Mouse (Mus musculus): ENCODE results near the gene Gm21987. TPM values are rescaled to one million over a fixed set of nuclear protein-coding genes. Genes with fewer than 3 reads are reported as not detected.

Gene Gm21987
- 4.2 TPM in 1 of 2 replicates, not detected in the other for polyA plus RNA-seq (2012; rRNA removed; ENCODE audit: low replicate concordance)

DNA sequence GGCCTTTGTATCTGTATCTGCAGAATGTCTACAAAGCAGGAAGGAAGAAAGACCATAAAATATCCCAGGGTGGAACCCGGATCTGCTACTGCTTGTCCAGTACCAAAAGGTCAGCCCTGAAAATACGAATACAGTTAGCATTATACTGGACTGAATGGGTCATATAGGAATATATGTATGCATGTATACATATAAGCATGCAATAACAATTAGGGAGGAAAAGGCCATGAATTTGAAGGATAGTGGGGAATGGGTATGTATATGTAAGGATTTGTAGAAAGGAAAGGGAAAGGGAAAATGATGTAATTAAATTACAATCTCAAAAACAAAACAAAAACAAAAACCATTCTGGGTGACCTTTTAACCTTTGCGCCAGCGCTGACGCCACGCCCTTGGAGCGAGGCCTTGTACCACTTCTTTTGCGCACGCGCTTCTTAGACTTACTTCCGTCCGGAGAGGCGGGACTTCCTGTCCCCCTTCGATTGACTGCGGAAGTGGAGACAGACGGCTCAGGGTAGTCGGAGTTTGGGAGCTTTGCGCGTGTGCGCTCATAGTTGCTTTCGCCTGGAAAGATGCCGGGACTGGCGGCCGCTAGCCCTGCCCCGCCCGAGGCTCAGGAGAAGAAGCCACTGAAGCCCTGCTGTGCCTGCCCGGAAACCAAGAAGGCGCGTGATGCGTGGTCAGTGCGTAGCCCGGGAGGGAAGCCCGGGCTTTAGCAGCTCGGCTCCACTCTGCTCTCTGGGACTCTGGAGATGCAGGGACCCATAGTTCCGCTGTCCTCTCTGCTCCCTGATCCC, at the start of gene Gm21987, which contains the start of gene Cox17:
Gene Gm21987 (plus strand): TSS at position 512 of the 797 bp plus-strand sequence.
Gene Cox17 (plus strand): TSS at position 463 of the 797 bp plus-strand sequence.

DNA sequence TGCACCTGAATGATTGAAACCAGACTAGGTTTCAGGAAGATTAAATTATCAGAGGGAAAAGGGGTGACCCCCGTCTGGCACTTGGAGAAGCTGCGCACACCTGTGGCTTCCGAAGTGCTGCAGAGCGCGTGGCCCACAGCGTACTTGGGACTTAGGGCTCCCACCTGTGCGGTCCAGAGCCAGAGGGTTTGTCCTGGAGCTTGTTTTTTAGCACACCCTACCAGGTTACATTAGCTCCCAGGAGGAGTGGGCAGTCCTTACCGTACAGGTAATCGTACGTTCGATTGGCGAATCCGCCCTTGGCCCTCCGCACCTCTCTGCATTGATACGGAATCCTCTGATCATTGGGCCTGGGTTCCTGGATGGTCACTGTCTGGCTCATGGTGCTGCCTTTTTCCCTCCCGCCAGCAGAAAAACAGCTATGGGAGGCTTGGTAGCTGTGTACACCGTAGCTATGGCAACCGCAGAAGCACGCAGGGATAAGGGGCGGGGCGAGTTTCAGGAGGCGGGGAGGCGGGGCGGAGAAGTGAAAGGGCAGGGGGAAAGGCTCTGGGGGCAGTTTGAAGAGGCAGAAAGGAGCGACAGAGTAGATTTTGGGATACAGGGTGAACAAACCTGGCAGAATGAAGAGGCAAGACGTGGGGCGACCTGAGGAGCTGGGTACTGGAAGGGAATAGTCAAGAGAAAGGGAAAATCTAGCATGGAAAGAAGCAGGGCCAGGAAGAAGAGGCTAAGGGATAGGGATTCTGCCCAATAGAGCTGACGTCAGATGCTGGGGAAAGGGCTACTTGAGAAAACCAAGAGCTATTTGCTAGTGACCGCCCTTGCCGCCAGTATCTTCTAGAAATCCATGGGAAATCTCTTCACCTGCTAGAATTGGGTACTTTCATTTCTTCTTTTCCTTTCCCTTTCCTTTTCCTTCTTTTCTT, 5.2 kb upstream of the Gm21987 start, which contains the start of gene Maats1:
Gene Maats1 (minus strand): TSS at position 748 of the 929 bp plus-strand sequence.

DNA sequence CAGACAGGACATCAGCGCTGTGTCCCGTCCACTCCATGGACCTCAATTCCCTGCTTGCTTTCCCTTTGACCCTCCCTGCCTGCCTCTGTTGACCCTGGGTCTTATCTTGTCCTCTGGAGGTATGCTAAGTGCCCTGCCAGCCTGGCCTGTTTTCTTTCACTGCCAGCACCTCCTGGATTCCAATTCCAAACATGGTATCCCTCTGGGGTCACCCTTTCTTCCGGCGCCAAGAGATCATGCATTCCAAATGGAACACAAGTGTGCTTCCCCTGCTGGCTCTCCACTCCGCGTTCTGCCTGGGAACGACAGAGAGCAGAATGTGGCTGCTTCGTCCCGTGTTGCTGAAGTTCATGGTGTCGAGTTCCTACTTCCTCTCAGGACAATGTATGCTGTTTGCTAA, 15.1 kb downstream of the Gm21987 start, which contains the start of gene Popdc2:
Gene Popdc2 (plus strand): TSS at position 277 of the 400 bp plus-strand sequence.

Other genes with a start within 250 kb of the Gm21987 start
- gene Nr1i2, start 52.2 kb upstream of the Gm21987 start, polyA plus RNA-seq (2012; rRNA removed; ENCODE audit: low replicate concordance) = 44.7 and 99.0 TPM in 2 replicates
- 0.05 TPM in 1 of 2 replicates, not detected in the other for gene Maats1, start 4.9 kb upstream of the Gm21987 start, polyA plus RNA-seq (2012; rRNA removed; ENCODE audit: low replicate concordance)
- 34.9 and 40.5 TPM in 2 replicates for gene Cox17, start within 50 bp of the Gm21987 start, polyA plus RNA-seq (2012; rRNA removed; ENCODE audit: low replicate concordance)
- gene Popdc2, start 15.2 kb downstream of the Gm21987 start, polyA plus RNA-seq (2012; rRNA removed; ENCODE audit: low replicate concordance) = 8.8 and 14.1 TPM in 2 replicates
- gene Pla1a, start 86.1 kb downstream of the Gm21987 start, polyA plus RNA-seq (2012; rRNA removed; ENCODE audit: low replicate concordance) = 0.78 and 0.81 TPM in 2 replicates
- 25.0 and 43.1 TPM in 2 replicates for gene Adprh, start 105.7 kb downstream of the Gm21987 start, polyA plus RNA-seq (2012; rRNA removed; ENCODE audit: low replicate concordance)
- 0.04 and 0.19 TPM in 2 replicates for gene Cd80, start 108.5 kb downstream of the Gm21987 start, polyA plus RNA-seq (2012; rRNA removed; ENCODE audit: low replicate concordance)
- gene Timmdc1, start 175.6 kb downstream of the Gm21987 start, polyA plus RNA-seq (2012; rRNA removed; ENCODE audit: low replicate concordance) = 25.8 and 39.0 TPM in 2 replicates
- 3.4 and 4.8 TPM in 2 replicates for gene Poglut1, start 203.2 kb downstream of the Gm21987 start, polyA plus RNA-seq (2012; rRNA removed; ENCODE audit: low replicate concordance)
- gene Tmem39a, start 211.7 kb downstream of the Gm21987 start, polyA plus RNA-seq (2012; rRNA removed; ENCODE audit: low replicate concordance) = 21.6 and 26.9 TPM in 2 replicates

Measured in duodenum, adult 2 months (tissue).